Mouse (Mus musculus): ENCODE measurements around the gene Lmbr1. TPM values are rescaled to one million over a fixed set of nuclear protein-coding genes. Genes with fewer than 3 reads are reported as not detected.

Gene Lmbr1
- polyA plus RNA-seq, 1 experiment from 2014 or later, result 12.3 TPM

DNA sequence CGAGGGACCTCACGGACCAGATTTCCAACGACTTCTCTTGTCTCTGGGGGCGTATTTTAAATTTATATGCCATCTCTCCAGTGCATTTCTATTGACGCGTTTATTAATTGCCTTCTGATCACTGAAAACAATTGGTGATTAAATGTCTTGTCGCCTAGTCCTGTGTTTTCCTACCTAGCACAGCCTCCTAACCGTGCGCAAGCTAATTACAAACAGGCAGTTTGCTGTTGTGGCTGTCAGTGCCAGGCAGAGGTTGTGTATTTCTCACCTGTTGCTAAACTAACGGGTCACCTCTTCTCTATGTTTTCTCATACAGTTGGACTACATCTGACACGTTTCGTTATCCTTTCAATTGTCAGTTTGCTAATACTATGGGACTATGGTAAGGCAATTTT, 181.9 kb downstream of the Lmbr1 start:
- ATAC-seq (replicated peaks; ENCODE audit: low FRiP score) (peak; percentile 26), DNase-seq (ENCODE audit: low spot score) (no peak)
- Histone ChIP-seq H3K9me3 (ENCODE audit: control insufficient read depth, low read length) (no peaks in the 10 kb centered on the region), H3K9ac (ENCODE audit: low read length) (peak overlapping the region; percentile 60), H3K4me3 (ENCODE audit: low read depth, low read length) (peak overlapping the region; percentile 53), H3K27me3 (ENCODE audit: control insufficient read depth, insufficient read depth, low read length) (no peaks in the 10 kb centered on the region), H3K4me2 (ENCODE audit: low read depth, low read length, severe bottlenecking) (peak overlapping the region; percentile 66), H3K36me3 (ENCODE audit: control insufficient read depth, insufficient read depth, low read length) (no peaks in the 10 kb centered on the region), H3K27ac (ENCODE audit: low read depth, low read length) (0 out of 2 replicates have a peak overlapping the region, but pooled peaks have one; percentile 18), H3K4me1 (replicated peaks; ENCODE audit: control insufficient read depth, insufficient read depth, low read length) (peaks cover 2% of the 10 kb centered on the region; the same call in 1 of the 2 replicates)
- 10% methylated on average over 12 of the region's 12 CpGs for WGBS

DNA sequence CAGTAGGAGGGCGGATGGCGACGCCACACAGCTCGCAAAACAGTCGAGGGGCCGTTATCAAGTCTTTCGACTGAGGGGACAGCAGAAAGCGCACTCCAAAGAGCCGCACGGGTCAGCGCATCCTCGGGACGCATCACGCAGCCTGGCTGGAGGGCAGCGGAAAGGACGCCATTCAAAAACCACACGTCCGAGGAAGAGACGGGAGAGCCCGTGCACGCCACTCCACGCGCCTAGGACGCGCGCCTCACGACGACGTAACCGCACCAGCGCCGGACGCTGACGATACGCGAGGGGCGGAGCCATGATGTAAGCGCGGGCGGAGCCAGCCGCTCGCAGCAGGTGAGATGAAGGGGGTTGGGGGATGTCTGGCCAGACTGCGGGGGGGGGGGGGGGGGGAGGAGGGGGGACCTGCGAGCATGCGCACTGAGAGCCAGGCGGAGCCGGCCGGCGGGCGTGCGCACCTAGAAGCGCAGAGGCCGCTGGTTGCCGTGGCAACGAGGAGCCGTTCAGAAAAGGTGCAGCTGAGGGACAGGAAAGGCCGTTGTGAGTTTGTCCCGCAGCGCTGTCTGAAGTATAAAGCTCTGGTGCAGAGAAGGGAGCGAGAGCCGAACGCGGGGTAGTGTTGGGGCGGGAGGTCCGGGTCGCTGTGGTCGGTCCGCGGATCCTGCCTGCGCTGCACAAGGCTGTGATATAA, 182.5 kb downstream of the Lmbr1 start, which contains the start of gene Rnf32:
TSS of gene Rnf32 (plus strand) at position 423 of the 694 bp plus-strand sequence.
- Histone ChIP-seq H3K4me2 (ENCODE audit: low read depth, low read length, severe bottlenecking) (peak within 1 kb of the TSS; percentile 66), H3K36me3 (ENCODE audit: control insufficient read depth, insufficient read depth, low read length) (no peaks in the 10 kb centered on the region), H3K27me3 (ENCODE audit: control insufficient read depth, insufficient read depth, low read length) (no peaks in the 10 kb centered on the region), H3K9ac (ENCODE audit: low read length) (peak within 1 kb of the TSS; percentile 88), H3K4me3 (ENCODE audit: low read depth, low read length) (peak within 1 kb of the TSS; percentile 53), H3K9me3 (ENCODE audit: control insufficient read depth, low read length) (no peaks in the 10 kb centered on the region), H3K27ac (ENCODE audit: low read depth, low read length) (peak within 1 kb of the TSS; percentile 59; the same call in 1 of the 2 replicates), H3K4me1 (replicated peaks; ENCODE audit: control insufficient read depth, insufficient read depth, low read length) (peaks cover 2% of the 10 kb centered on the region; the same call in 1 of the 2 replicates)
- WGBS, result under 1% methylated on average over 68 of the region's 70 CpGs
- ATAC-seq (replicated peaks; ENCODE audit: low FRiP score) (peak; percentile 96), DNase-seq (ENCODE audit: low spot score) (peak; percentile 97)

DNA sequence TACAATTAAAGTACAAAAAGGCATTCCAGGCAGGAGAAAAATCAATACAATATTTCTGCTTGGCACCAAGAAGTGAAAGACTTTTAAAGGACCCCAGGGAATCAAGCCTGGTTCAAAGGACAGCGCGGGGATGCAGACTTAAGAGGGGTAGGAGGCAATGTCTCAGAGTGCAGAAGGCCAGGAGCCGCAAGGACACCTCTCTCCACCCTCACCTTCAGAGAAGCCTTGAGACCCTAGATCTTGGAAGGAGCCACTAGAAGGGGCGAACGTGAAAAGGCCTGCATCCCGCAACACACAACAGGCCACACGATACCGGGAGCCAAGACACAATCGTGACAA, 183.0 kb downstream of the Lmbr1 start:
- Histone ChIP-seq H3K27me3 (ENCODE audit: control insufficient read depth, insufficient read depth, low read length) (no peaks in the 10 kb centered on the region), H3K4me1 (replicated peaks; ENCODE audit: control insufficient read depth, insufficient read depth, low read length) (peaks cover 2% of the 10 kb centered on the region; the same call in 1 of the 2 replicates), H3K9ac (ENCODE audit: low read length) (peak overlapping the region; percentile 88), H3K9me3 (ENCODE audit: control insufficient read depth, low read length) (no peaks in the 10 kb centered on the region), H3K4me3 (ENCODE audit: low read depth, low read length) (peak overlapping the region; percentile 53), H3K27ac (ENCODE audit: low read depth, low read length) (peak overlapping the region; percentile 59; the same call in 1 of the 2 replicates), H3K36me3 (ENCODE audit: control insufficient read depth, insufficient read depth, low read length) (no peaks in the 10 kb centered on the region), H3K4me2 (ENCODE audit: low read depth, low read length, severe bottlenecking) (peak overlapping the region; percentile 66)
- DNase-seq (ENCODE audit: low spot score) (no peak), ATAC-seq (replicated peaks; ENCODE audit: low FRiP score) (no peak)
- WGBS, result 0% methylated on average over 9 of the region's 9 CpGs

DNA sequence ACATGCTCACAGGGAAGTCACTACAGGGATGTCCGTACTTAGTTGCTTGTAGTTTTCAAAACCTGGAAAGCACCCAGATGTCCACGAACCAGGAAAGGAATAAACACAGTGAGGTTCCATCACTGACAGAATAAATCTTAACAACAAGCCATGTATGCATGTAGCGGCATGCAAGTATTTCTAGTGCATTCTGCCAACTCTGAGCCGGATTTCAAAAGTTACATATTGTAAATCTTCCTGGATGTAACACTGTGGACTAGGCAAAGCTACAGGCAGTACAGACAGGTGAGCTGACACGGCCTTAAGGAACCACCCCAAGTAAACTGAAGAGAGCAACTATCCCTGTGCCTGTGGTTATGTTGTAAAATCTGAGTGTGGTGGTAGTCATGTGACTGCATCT, 191.4 kb downstream of the Lmbr1 start:
- no peaks in the 10 kb centered on the region for H3K27me3 ChIP-seq (ENCODE audit: control insufficient read depth, insufficient read depth, low read length)
- 90% methylated on average over 5 of the region's 5 CpGs for WGBS
- DNase-seq (ENCODE audit: low spot score) (no peak), ATAC-seq (replicated peaks; ENCODE audit: low FRiP score) (no peak)
- no peaks in the 10 kb centered on the region for H3K36me3 ChIP-seq (ENCODE audit: control insufficient read depth, insufficient read depth, low read length)
- no peak overlapping the region for H3K4me3 ChIP-seq (ENCODE audit: low read depth, low read length)
- H3K9ac ChIP-seq (ENCODE audit: low read length), result no peak overlapping the region
- no peaks in the 10 kb centered on the region for H3K9me3 ChIP-seq (ENCODE audit: control insufficient read depth, low read length)
- no peak overlapping the region for H3K27ac ChIP-seq (ENCODE audit: low read depth, low read length)
- H3K4me1 ChIP-seq (replicated peaks; ENCODE audit: control insufficient read depth, insufficient read depth, low read length), result no peaks in the 10 kb centered on the region
- H3K4me2 ChIP-seq (ENCODE audit: low read depth, low read length, severe bottlenecking), result no peak overlapping the region

Small RNA genes lying within 50 kb of the gene (microRNA-seq; reads per million reads assigned to microRNA genes)
- not detected for gene Gm23801 (ENCODE audit: insufficient number of aligned reads)

Other genes with a start within 250 kb of the Lmbr1 start
- gene Rnf32, start 182.4 kb downstream of the Lmbr1 start, polyA plus RNA-seq (2014; fragmentation: Nextera tagmentation; extraction: Ambion mirVana), result 6.4 and 7.5 TPM in 2 replicates
- 25.1 and 34.9 TPM in 2 replicates for gene Nom1, start 56.3 kb upstream of the Lmbr1 start, polyA plus RNA-seq (2014; fragmentation: Nextera tagmentation; extraction: Ambion mirVana)
- not detected in 2 replicates for gene Mnx1, start 100.1 kb upstream of the Lmbr1 start, polyA plus RNA-seq (2014; fragmentation: Nextera tagmentation; extraction: Ambion mirVana)
- gene Ube3c, start 190.9 kb upstream of the Lmbr1 start, polyA plus RNA-seq (2014; fragmentation: Nextera tagmentation; extraction: Ambion mirVana), result 39.9 and 42.1 TPM in 2 replicates